Mouse (Mus musculus): ENCODE measurements at regions not wholly inside any gene's neighbourhood (a gene's known extent, or its start where the extent isn't known, plus 50 kb on each side); places are given as distances from the start of the nearest gene placed in this dataset.

- no peak for DNase-seq (ENCODE audit: low spot score)
Observed at GRCm38 (mm10) chr4:131293560-131293959, 349.4 kb downstream of the Matn1 start.

GRCm38 (mm10) chr4:131298011-131298674 lies 354.0 kb downstream of the Matn1 start:
- no peak for DNase-seq (ENCODE audit: low spot score)

- no peak for DNase-seq (ENCODE audit: low spot score)
Observed at GRCm38 (mm10) chr4:131303936-131304335, 359.8 kb downstream of the Matn1 start.

- no peak for DNase-seq (ENCODE audit: low spot score)
Observed at GRCm38 (mm10) chr4:131304361-131304777, 360.2 kb downstream of the Matn1 start.

GRCm38 (mm10) chr4:131314231-131314630 lies 370.0 kb downstream of the Matn1 start:
- no peak for DNase-seq (ENCODE audit: low spot score)

- no peak for DNase-seq (ENCODE audit: low spot score)
Observed at GRCm38 (mm10) chr4:131316041-131316440, 371.9 kb downstream of the Matn1 start.

- no peak for DNase-seq (ENCODE audit: low spot score)
Observed at GRCm38 (mm10) chr4:131322323-131322722, 378.1 kb downstream of the Matn1 start.

DNA sequence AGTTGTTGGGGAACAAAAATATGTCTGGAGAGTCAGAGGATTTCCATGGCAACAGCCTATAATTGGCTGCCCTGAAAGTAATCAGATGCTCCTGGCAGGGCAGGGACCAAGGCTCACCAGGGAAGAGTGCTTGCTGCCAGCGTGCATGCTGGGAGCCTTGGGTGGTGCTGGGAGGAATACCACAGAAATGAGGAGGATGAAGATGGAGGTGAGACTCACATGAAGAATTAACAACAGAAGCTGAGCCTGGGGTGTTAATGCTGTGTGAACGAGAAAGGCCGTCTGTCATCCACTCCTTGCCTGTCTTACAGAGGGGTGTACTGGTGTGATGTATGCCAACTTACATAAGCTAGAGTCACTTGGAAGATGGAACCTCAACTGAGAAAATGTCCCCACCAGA lies 380.3 kb downstream of the Matn1 start:
- DNase-seq (ENCODE audit: low spot score), result no peak

GRCm38 (mm10) chr4:131325200-131325599 lies 381.0 kb downstream of the Matn1 start:
- DNase-seq (ENCODE audit: low spot score), result no peak

DNA sequence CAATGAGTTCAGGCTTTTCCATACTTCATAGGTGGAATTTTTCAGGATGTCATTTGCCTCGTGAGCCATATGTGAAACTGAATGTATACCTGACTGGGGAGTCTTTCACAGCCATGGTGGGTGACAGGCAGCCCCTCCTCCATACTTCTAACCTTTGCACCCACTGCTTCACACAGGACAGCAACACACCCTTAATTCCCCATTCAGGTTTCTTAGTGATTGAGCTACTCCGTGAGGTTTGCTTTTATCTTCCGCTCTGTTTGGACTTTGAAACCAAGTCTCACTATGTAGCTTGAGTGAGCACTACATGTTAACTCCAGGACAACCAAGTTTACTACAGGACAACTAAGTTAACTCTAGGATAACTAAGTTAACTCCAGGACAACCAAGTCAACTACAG lies 381.4 kb downstream of the Matn1 start:
- no peak for DNase-seq (ENCODE audit: low spot score)

- DNase-seq (ENCODE audit: low spot score), result no peak
Observed at GRCm38 (mm10) chr4:131329398-131329797, 385.2 kb downstream of the Matn1 start.

GRCm38 (mm10) chr4:131331646-131332045 lies 387.5 kb downstream of the Matn1 start:
- no peak for DNase-seq (ENCODE audit: low spot score)

DNA sequence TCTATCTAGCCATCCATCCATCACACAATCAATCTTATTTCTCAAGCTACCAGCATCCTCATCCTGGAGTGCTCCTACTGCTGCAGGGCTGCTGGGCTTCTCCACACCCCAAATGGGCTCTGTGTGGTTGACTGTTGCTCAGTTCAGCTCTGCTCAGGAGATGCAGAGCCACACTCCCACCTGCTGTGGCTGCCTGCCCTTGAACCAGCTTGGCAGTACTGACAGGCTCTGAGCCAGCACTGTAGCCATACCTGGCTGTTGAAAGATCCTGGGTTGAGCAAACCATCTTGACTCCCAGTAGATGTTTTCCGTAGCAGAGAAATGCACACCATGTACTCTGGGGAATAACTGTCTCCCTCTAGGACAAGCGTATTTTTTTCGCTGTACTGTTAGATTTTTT lies 392.6 kb downstream of the Matn1 start:
- DNase-seq (ENCODE audit: low spot score), result no peak

DNA sequence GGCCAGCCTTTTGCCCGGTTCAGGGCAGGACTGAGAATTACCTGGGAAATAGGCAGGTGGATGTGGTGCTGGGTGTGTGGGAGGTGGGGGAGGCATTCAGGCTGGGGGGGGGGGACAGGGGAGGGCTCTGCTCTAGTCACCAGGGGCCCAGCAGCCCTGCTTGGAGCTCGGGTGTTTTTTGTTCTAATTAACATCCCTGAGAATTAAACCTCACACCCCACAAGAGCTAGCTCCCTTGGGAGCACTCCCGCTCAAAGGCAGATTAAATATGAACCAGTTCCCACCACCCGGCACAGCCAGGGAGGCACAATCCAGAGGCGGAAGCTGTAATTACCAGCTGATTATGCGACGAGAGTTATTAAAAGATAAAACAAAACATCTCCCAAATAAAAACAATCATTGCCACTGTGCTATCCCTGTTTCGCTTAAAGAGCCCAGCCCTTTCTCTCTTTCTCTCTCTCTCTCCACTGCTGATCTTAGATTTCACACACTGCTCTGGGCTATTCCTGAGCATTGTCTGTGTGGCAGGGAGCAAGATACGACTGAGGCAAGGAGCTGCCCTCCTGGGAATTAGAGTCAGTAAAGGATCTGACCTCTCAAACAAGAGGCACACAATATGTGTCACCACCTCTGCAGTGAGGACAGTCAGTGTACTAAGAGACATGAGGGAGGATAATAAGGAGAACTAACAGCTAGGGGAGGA lies 397.0 kb downstream of the Matn1 start:
- DNase-seq (ENCODE audit: low spot score), result no peak

GRCm38 (mm10) chr4:131346727-131347126 lies 402.5 kb downstream of the Matn1 start:
- no peak for DNase-seq (ENCODE audit: low spot score)

DNA sequence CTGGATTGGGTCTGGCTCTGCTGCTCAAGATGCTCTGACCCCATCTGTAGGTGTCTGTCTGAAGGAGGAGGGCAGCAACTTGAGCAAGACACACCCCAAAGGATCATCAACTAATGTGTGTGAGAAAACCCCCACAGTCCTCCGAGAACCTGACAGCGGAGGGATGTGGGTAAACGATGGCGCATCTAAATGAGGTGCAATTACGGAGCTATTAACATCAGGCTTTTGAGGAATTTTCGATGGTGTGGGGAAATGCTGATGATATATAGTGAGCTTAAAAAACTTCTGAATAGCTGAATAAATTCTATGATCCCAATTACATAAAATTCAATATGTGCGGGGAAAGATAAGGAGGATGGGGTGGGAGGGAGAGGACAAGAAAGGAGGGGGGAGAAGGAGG lies 406.1 kb downstream of the Matn1 start:
- no peak for DNase-seq (ENCODE audit: low spot score)

- no peak for DNase-seq (ENCODE audit: low spot score)
Observed at GRCm38 (mm10) chr4:131354908-131355307, 410.7 kb downstream of the Matn1 start.

GRCm38 (mm10) chr4:131355526-131355991 lies 411.4 kb downstream of the Matn1 start:
- DNase-seq (ENCODE audit: low spot score), result peak; percentile 46

DNA sequence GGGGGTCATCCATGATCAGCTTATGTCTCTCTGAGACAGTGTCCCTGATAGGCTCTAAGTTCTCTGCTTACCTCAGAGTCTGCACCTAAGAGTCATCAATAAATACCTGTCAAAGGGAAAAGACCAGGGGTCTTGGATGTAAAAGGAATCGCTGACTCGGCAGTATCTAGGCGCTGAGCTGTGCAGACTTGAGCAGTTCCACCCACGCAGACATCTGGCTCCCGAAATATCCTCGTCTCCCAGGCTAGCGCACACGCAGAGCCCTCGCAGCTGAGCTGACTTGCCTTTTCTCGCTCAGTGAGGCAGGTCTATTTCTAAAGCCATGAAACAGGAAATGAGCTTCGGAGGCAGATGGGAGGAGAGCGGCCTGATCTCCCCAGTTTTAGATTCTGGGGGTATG lies 412.1 kb downstream of the Matn1 start:
- no peak for DNase-seq (ENCODE audit: low spot score)

DNA sequence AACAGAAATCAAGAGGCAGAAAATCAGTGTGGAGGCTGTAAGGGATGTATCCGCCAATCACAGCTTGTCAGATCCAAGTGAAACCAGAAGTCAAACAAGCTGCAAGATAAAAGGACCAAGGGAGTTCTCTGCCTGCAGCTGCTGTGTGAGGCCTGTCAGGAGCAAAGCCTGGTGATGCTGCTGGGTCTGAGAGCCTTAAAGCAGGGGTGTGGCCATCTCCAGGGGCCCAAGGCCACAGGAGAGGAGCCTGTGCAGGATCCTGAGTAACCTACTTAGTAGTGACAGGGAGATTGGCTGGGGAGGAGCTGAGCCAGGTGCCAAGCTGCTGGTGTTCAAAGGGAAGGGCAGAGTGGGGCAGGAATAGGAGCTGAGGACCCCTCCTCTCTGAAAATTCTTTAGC lies 418.8 kb downstream of the Matn1 start:
- no peak for DNase-seq (ENCODE audit: low spot score)

DNA sequence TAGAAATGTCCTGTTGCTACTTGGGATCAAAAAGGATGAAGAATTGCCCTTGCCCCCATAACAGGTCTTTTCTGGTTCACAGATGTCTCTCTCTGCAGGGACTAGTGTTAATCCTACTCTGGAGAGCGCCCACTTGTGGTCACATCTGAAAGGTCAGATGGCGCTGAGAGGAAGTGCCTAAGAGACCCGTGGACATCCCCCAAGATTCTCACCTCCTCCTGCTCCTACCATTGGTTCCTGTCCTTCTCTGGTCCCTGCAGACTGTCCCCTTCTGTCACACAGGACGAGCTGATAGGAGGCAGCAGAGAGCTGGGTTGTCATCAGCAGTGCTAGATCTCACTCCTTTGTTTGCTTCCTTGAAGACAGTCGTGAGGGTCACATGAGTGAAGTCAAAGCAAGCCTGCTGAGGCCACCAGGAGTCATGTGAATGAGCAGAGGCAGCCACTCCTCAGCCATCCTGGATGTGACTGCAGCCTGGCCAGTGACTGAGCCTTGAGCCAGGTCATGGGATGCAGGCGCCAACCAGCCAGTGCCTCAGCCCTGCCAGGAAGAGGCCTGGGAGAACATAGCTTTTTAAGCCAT lies 420.6 kb downstream of the Matn1 start:
- DNase-seq (ENCODE audit: low spot score), result peak; percentile 32

- no peak for DNase-seq (ENCODE audit: low spot score)
Observed at GRCm38 (mm10) chr4:131366006-131366405, 421.8 kb downstream of the Matn1 start.

- no peak for DNase-seq (ENCODE audit: low spot score)
Observed at GRCm38 (mm10) chr4:131366656-131367055, 422.5 kb downstream of the Matn1 start.
